Mouse (Mus musculus) left cerebral cortex, adult 18-20 months (tissue): ENCODE measurements around the gene Cyp11a1. TPM values are rescaled to one million over a fixed set of nuclear protein-coding genes. Genes with fewer than 3 reads are reported as not detected.

Experiments
- total RNA-seq, 2 experiments: library from RNA; stranded (reverse); gene quantifications; 2 replicates each; pipeline ENCODE4 v1.2.3; 2021

Gene Cyp11a1
- total RNA-seq, 2 experiments from 2014 or later: 1.8 to 2.7 TPM

Other genes with a start within 250 kb of the Cyp11a1 start
- 10 to 100 TPM; 77.8 to 88.3 TPM for gene Clk3, start 240.6 kb upstream of the Cyp11a1 start, total RNA-seq
- gene Arid3b, start 169.6 kb upstream of the Cyp11a1 start, total RNA-seq: 10 to 100 TPM; 12.3 to 13.5 TPM
- gene Ubl7, start 95.4 kb upstream of the Cyp11a1 start, total RNA-seq: 100 to 1,000 TPM; 107 to 113 TPM
- gene Sema7a, start 66.3 kb upstream of the Cyp11a1 start, total RNA-seq: 100 to 1,000 TPM; 135 to 160 TPM
- gene Stra6, start 57.4 kb downstream of the Cyp11a1 start, total RNA-seq: 10 to 100 TPM in 1 of 2 experiments, 1 to 10 TPM in 1; 7.8 to 10.3 TPM
- gene Ccdc33, start 112.4 kb downstream of the Cyp11a1 start, total RNA-seq: 1 to 10 TPM in 1 of 2 experiments, under 1 TPM in 1; 0.67 to 1.2 TPM
- 10 to 100 TPM; 16.5 to 17.4 TPM for gene Islr, start 197.9 kb downstream of the Cyp11a1 start, total RNA-seq
- 10 to 100 TPM; 71.2 to 72.3 TPM for gene Islr2, start 197.9 kb downstream of the Cyp11a1 start, total RNA-seq
- 10 to 100 TPM; 17.2 to 17.7 TPM for gene Pml, start 243.4 kb downstream of the Cyp11a1 start, total RNA-seq
- 10 to 100 TPM; 67.9 to 69.7 TPM for gene Stoml1, start 246.8 kb downstream of the Cyp11a1 start, total RNA-seq